Comparison of ENCODE assay signal across 8 mouse cellular contexts in the genomic region with DNA sequence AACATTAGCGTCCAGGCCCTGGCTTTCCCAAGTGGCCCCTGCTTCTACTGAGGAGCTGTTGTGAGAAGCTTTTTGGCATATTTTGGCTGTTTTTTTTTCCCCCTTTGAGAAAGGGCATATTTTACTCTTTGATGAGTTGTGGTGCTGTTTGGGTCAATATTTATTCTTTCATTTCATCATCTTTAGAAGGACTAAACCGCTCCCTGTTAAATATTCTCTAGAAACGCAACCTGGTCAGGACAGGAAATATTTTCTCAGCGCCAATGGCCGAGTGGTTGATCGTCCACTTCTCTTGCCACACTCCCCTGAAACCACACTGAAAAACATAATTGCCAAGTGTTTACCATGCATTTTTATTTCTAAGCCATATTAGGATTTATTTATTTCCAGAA. TPM values are rescaled to one million over a fixed set of nuclear protein-coding genes. Genes with fewer than 3 reads are reported as not detected.
DNase-seq lines count a peak whose midpoint lies in the region; ATAC-seq and TF ChIP-seq lines count a peak whose summit lies in the region.

A gene (minus strand): TSS at position 63 of the 392 bp plus-strand sequence.

- peak within 1 kb of the TSS; percentile 57 for H3K4me3 ChIP-seq in embryonic facial prominence, embryonic 14.5 days (ENCODE audit: low read depth, low read length)
- H3K4me3 ChIP-seq in intestine, postnatal 0 days (ENCODE audit: low read depth, low read length): peak within 1 kb of the TSS; percentile 48
- no peak within 1 kb of the TSS for H3K4me3 ChIP-seq in myocyte

- no peak for DNase-seq in left cerebral cortex, adult 8-10 months (ENCODE audit: low spot score in 2 of 2)
- no peak for DNase-seq in left cerebral cortex, adult 9 months (ENCODE audit: low spot score in 2 of 2)
- DNase-seq in embryonic facial prominence, embryonic 14.5 days (ENCODE audit: low spot score): no peak
- DNase-seq in Muller cell, postnatal 12 days (ENCODE audit: inconsistent ontology term): no peak
- no peak for DNase-seq in gastrocnemius, postnatal 36 days
- no peak for DNase-seq in frontal cortex, postnatal 25 days (ENCODE audit: low spot score in 2 of 2)

- no peaks in the 10 kb centered on the region for H3K79me2 ChIP-seq in myocyte (ENCODE audit: control insufficient read depth, insufficient read depth)

- H3K4me2 ChIP-seq in embryonic facial prominence, embryonic 14.5 days (ENCODE audit: low read depth, low read length): peak within 1 kb of the TSS; percentile 91
- peak within 1 kb of the TSS; percentile 95 for H3K4me2 ChIP-seq in intestine, postnatal 0 days (replicated peaks; ENCODE audit: low read depth)
- H3K4me2 ChIP-seq in myocyte (ENCODE audit: low read depth): peak within 1 kb of the TSS; percentile 24

- intact Hi-C loops in gastrocnemius, postnatal 36 days (cut with DNase I): no loop called here

- H3K4me1 ChIP-seq in embryonic facial prominence, embryonic 14.5 days (ENCODE audit: control insufficient read depth, insufficient read depth, low read length): no peaks in the 10 kb centered on the region
- no peaks in the 10 kb centered on the region for H3K4me1 ChIP-seq in intestine, postnatal 0 days (replicated peaks; ENCODE audit: control insufficient read depth, insufficient read depth, low read length)

- no peak for TF ChIP-seq POLR2A in myocyte (IDR thresholded peaks at IDR 0.05; ENCODE audit: insufficient read length, low read depth)

- H3K9me3 ChIP-seq in embryonic facial prominence, embryonic 14.5 days (ENCODE audit: control insufficient read depth, low read length): no peaks in the 10 kb centered on the region
- no peaks in the 10 kb centered on the region for H3K9me3 ChIP-seq in intestine, postnatal 0 days (ENCODE audit: control insufficient read depth)

- H3ac ChIP-seq in myocyte (ENCODE audit: control insufficient read depth, insufficient read length): no peak within 1 kb of the TSS

- no peak for ATAC-seq in embryonic facial prominence, embryonic 14.5 days (ENCODE audit: low read depth)
- ATAC-seq in intestine, postnatal 0 days: no peak

- H3K27me3 ChIP-seq in embryonic facial prominence, embryonic 14.5 days (replicated peaks; ENCODE audit: control insufficient read depth, insufficient read depth, low read length): peaks cover 25% of the 10 kb centered on the region
- H3K27me3 ChIP-seq in intestine, postnatal 0 days (replicated peaks; ENCODE audit: control insufficient read depth, insufficient read depth, low read length): peaks cover 21% of the 10 kb centered on the region; the same call in 1 of the 2 replicates
- H3K27me3 ChIP-seq in myocyte (ENCODE audit: control insufficient read depth, insufficient read depth, insufficient read length): peaks cover 27% of the 10 kb centered on the region

- WGBS in embryonic facial prominence, embryonic 14.5 days: 65% methylated on average over 6 of the region's 6 CpGs
- WGBS in intestine, postnatal 0 days: 44% methylated on average over 6 of the region's 6 CpGs

- H3K9ac ChIP-seq in embryonic facial prominence, embryonic 14.5 days (ENCODE audit: low read depth, low read length): peak within 1 kb of the TSS; percentile 57
- 0 out of 2 replicates have a peak within 1 kb of the TSS, but pooled peaks have one; percentile 31 for H3K9ac ChIP-seq in intestine, postnatal 0 days (ENCODE audit: low read depth, low read length)

- H3K36me3 ChIP-seq in embryonic facial prominence, embryonic 14.5 days (ENCODE audit: control insufficient read depth, insufficient read depth, low read length): no peaks in the 10 kb centered on the region
- no peaks in the 10 kb centered on the region for H3K36me3 ChIP-seq in intestine, postnatal 0 days (ENCODE audit: control insufficient read depth, insufficient read depth)
- no peaks in the 10 kb centered on the region for H3K36me3 ChIP-seq in myocyte (ENCODE audit: control insufficient read depth, insufficient read depth)

- TF ChIP-seq CTCF in intestine, postnatal 0 days (IDR thresholded peaks at IDR 0.05; ENCODE audit: low read depth): no peak

- H3K27ac ChIP-seq in embryonic facial prominence, embryonic 14.5 days (replicated peaks; ENCODE audit: low read depth, low read length): no peak within 1 kb of the TSS
- H3K27ac ChIP-seq in intestine, postnatal 0 days (ENCODE audit: low read depth, low read length): no peak within 1 kb of the TSS

TF ChIP-seq in myocyte, 11 proteins besides CTCF, POLR2A, EP300 and RAD21:
- TF ChIP-seq USF1 (IDR thresholded peaks at IDR 0.05; ENCODE audit: low read depth): no peak
- no peak for TF ChIP-seq SRF (IDR thresholded peaks at IDR 0.05; ENCODE audit: control insufficient read depth, insufficient read length, low read depth)
- no peak for TF ChIP-seq REST (IDR thresholded peaks at IDR 0.05; ENCODE audit: insufficient read depth, insufficient read length)
- TF ChIP-seq MYOD1 (IDR thresholded peaks at IDR 0.05; ENCODE audit: control insufficient read depth in 1 of 3, insufficient read length in 2 of 3, low read depth in 2 of 3): no peak
- no peak for TF ChIP-seq MYOG (IDR thresholded peaks at IDR 0.05; ENCODE audit: control insufficient read depth in 1 of 3, insufficient read depth in 1 of 3, insufficient read length in 2 of 3, low read depth in 2 of 3)
- no peak for TF ChIP-seq TCF3 (IDR thresholded peaks at IDR 0.05; ENCODE audit: insufficient read length, low read depth)
- no peak for TF ChIP-seq CEBPB (IDR thresholded peaks at IDR 0.05; ENCODE audit: insufficient read depth, poor library complexity, severe bottlenecking)
- TF ChIP-seq E2F4 (IDR thresholded peaks at IDR 0.05; ENCODE audit: insufficient read depth): no peak
- TF ChIP-seq POLR2AphosphoS2 (IDR thresholded peaks at IDR 0.05; ENCODE audit: insufficient read length, low read depth): no peak
- TF ChIP-seq TCF12 (IDR thresholded peaks at IDR 0.05; ENCODE audit: insufficient read depth, poor library complexity, severe bottlenecking): no peak
- no peak for TF ChIP-seq MAX (IDR thresholded peaks at IDR 0.05; ENCODE audit: low read depth)

RNA-seq across cellular contexts. Expression of the gene that starts here (rescaled TPM):
- total RNA-seq in left cerebral cortex, adult 8-10 months (2022): 10 to 100 TPM; 22.2 to 32.5 (median 23.6) TPM
- 18.3 and 20.9 TPM in 2 replicates for polyA plus RNA-seq in embryonic facial prominence, embryonic 14.5 days (2014; fragmentation: Nextera tagmentation; extraction: Ambion mirVana)
- 15.7 and 16.8 TPM in 2 replicates for polyA plus RNA-seq in intestine, postnatal 0 days (2015; fragmentation: Nextera tagmentation; extraction: Ambion mirVana)
- polyA plus RNA-seq in myocyte (2012; fragmentation: generic; extraction: Trizol): 0.35 TPM
- total RNA-seq in gastrocnemius, postnatal 36 days (2021): 1 to 10 TPM; 1.6 to 2.3 TPM

Comparison
In these comparisons a context has a peak if more than half of its experiments do, and no peak if none do; other contexts are left out.
1. RNA of the gene that starts here (total RNA-seq): 22.2 to 32.5 TPM in left cerebral cortex, adult 8-10 months; 1.6 to 2.3 TPM in gastrocnemius, postnatal 36 days; every median in the first group is over 4 times any median in the second.
2. RNA of the gene that starts here (polyA plus RNA-seq): 18.3 to 20.9 TPM in embryonic facial prominence, embryonic 14.5 days and 15.7 to 16.8 TPM in intestine, postnatal 0 days; 0.35 TPM in myocyte (single experiment); every median in the first group is over 10 times any median in the second.
3. H3K4me2 ChIP-seq: peak in every context shown above with its lines; median percentile 95 in intestine, postnatal 0 days; 91 in embryonic facial prominence, embryonic 14.5 days; 24 in myocyte.